ENCODE assay signal across 10 mouse cellular contexts in genomic region chr13:56132326-56132936, GRCm38 (mm10). TPM values are rescaled to one million over a fixed set of nuclear protein-coding genes. Genes with fewer than 3 reads are reported as not detected.
DNase-seq lines count a peak whose midpoint lies in the region; ATAC-seq lines count a peak whose summit lies in the region.
"Had no signal": no experiment of that assay in that cellular context is flagged by ENCODE, and none has a peak within 500 bp of the region (broad histone marks: within the 10 kb centered on the region; RNA-seq: fewer than 3 reads in every experiment).

No protein-coding gene starts in this region.

- peaks cover 39% of the 10 kb centered on the region for H3K36me3 ChIP-seq in heart, embryonic 10.5 days
- peaks cover 63% of the 10 kb centered on the region for H3K36me3 ChIP-seq in embryonic facial prominence, embryonic 10.5 days (replicated peaks)
- peaks cover 60% of the 10 kb centered on the region for H3K36me3 ChIP-seq in midbrain, embryonic 10.5 days

- WGBS in heart, embryonic 10.5 days, result 71% methylated on average over 11 of the region's 11 CpGs
- WGBS in embryonic facial prominence, embryonic 10.5 days, result 83% methylated on average over 11 of the region's 11 CpGs
- 89% methylated on average over 11 of the region's 11 CpGs for WGBS in midbrain, embryonic 10.5 days

- DNase-seq in heart, embryonic 10.5 days (ENCODE audit: low spot score), result no peak
- DNase-seq in heart, postnatal 25 days (ENCODE audit: low spot score), result no peak
- DNase-seq in 416B (ENCODE audit: low read depth), result peak; percentile 83
- no peak for DNase-seq in embryonic facial prominence, embryonic 10.5 days (ENCODE audit: low spot score)
- DNase-seq in layer of hippocampus, postnatal 14 days (ENCODE audit: low spot score in 2 of 2), result no peak
- no peak for DNase-seq in midbrain, embryonic 10.5 days (ENCODE audit: low spot score)
- no peak for DNase-seq in adrenal gland, postnatal 25 days

- H3K27ac ChIP-seq in heart, embryonic 10.5 days, result 0 out of 2 replicates have a peak overlapping the region, but pooled peaks have one; percentile 16
- no peak overlapping the region for H3K27ac ChIP-seq in embryonic facial prominence, embryonic 10.5 days (replicated peaks)
- H3K27ac ChIP-seq in midbrain, embryonic 10.5 days (replicated peaks), result no peak overlapping the region
- H3K27ac ChIP-seq: hindbrain, embryonic 12.5 days had no signal

- H3K27me3 ChIP-seq in heart, embryonic 10.5 days (ENCODE audit: insufficient read depth, poor library complexity, severe bottlenecking), result no peaks in the 10 kb centered on the region
- H3K27me3 ChIP-seq in embryonic facial prominence, embryonic 10.5 days (replicated peaks; ENCODE audit: low read depth, poor library complexity, severe bottlenecking), result no peaks in the 10 kb centered on the region
- H3K27me3 ChIP-seq in midbrain, embryonic 10.5 days (ENCODE audit: low read depth, poor library complexity, severe bottlenecking), result no peaks in the 10 kb centered on the region
- H3K27me3 ChIP-seq: hindbrain, embryonic 12.5 days had no signal

- peaks cover 43% of the 10 kb centered on the region for H3K4me1 ChIP-seq in heart, embryonic 10.5 days
- peaks cover 43% of the 10 kb centered on the region for H3K4me1 ChIP-seq in embryonic facial prominence, embryonic 10.5 days
- peaks cover 42% of the 10 kb centered on the region for H3K4me1 ChIP-seq in midbrain, embryonic 10.5 days

- no peaks in the 10 kb centered on the region for H3K9me3 ChIP-seq in heart, embryonic 10.5 days
- H3K9me3 ChIP-seq in embryonic facial prominence, embryonic 10.5 days, result peaks cover 7% of the 10 kb centered on the region; the same call in 1 of the 2 replicates
- peaks cover 11% of the 10 kb centered on the region for H3K9me3 ChIP-seq in midbrain, embryonic 10.5 days (replicated peaks)
- H3K9me3 ChIP-seq: hindbrain, embryonic 12.5 days had no signal

- H3K4me3 ChIP-seq in heart, embryonic 10.5 days, result peak overlapping the region; percentile 12; the same call in 1 of the 2 replicates
- H3K4me3 ChIP-seq in embryonic facial prominence, embryonic 10.5 days, result peak overlapping the region; percentile 87; the same call in 1 of the 2 replicates
- no peak overlapping the region for H3K4me3 ChIP-seq in midbrain, embryonic 10.5 days
- H3K4me3 ChIP-seq: hindbrain, embryonic 12.5 days; myocyte had no signal

- peak; percentile 33 for ATAC-seq in megakaryocyte progenitor cell, adult 5-6 weeks (replicated peaks; ENCODE audit: poor library complexity)

- intact Hi-C loops in heart, postnatal 25 days (cut with DNase I), result no loop called here

RNA-seq across cellular contexts. Expression of gene H2afy, which starts 3.7 kb away (rescaled TPM):
- polyA plus RNA-seq in heart, embryonic 10.5 days (2016; fragmentation: Nextera tagmentation; extraction: Ambion mirVana), result 134 and 287 TPM in 2 replicates
- 10 to 100 TPM; 50.9 to 53.9 TPM for total RNA-seq in heart, postnatal 25 days (2021)
- polyA plus RNA-seq in embryonic facial prominence, embryonic 10.5 days (2016; fragmentation: Nextera tagmentation; extraction: Ambion mirVana), result 478 and 497 TPM in 2 replicates
- 720 and 754 TPM in 2 replicates for total RNA-seq in megakaryocyte progenitor cell, adult 5-6 weeks (2015)
- total RNA-seq in megakaryocyte progenitor cell, adult 5-6 weeks (2017), result 1,515 and 1,537 TPM in 2 replicates
- total RNA-seq in layer of hippocampus, postnatal 14 days (2021), result 100 to 1,000 TPM; 127 to 133 TPM
- 526 and 546 TPM in 2 replicates for polyA plus RNA-seq in midbrain, embryonic 10.5 days (2016; fragmentation: Nextera tagmentation; extraction: Ambion mirVana)
- total RNA-seq in adrenal gland, postnatal 25 days (2021), result 128 and 133 TPM in 2 replicates

RNA-seq across cellular contexts. Expression of gene Tifab, which starts 46.3 kb away (rescaled TPM):
- 0.31 and 1.0 TPM in 2 replicates for polyA plus RNA-seq in heart, embryonic 10.5 days (2016; fragmentation: Nextera tagmentation; extraction: Ambion mirVana)
- 1 to 10 TPM; 1.3 to 1.5 TPM for total RNA-seq in heart, postnatal 25 days (2021)
- 1.3 and 1.5 TPM in 2 replicates for polyA plus RNA-seq in embryonic facial prominence, embryonic 10.5 days (2016; fragmentation: Nextera tagmentation; extraction: Ambion mirVana)
- 81.5 and 82.6 TPM in 2 replicates for total RNA-seq in megakaryocyte progenitor cell, adult 5-6 weeks (2015)
- total RNA-seq in megakaryocyte progenitor cell, adult 5-6 weeks (2017), result 99.3 and 113 TPM in 2 replicates
- 1 to 10 TPM; 1.7 to 1.8 TPM for total RNA-seq in layer of hippocampus, postnatal 14 days (2021)
- polyA plus RNA-seq in midbrain, embryonic 10.5 days (2016; fragmentation: Nextera tagmentation; extraction: Ambion mirVana), result 1.4 and 1.6 TPM in 2 replicates
- 1.1 and 1.5 TPM in 2 replicates for total RNA-seq in adrenal gland, postnatal 25 days (2021)
- polyA plus RNA-seq: myocyte had no signal

Comparison
In these comparisons a context has a peak if more than half of its experiments do, and no peak if none do; other contexts are left out.
1. RNA of gene Tifab, which starts 46.3 kb away (total RNA-seq): 81.5 to 113 TPM in megakaryocyte progenitor cell, adult 5-6 weeks; 1.7 to 1.8 TPM in layer of hippocampus, postnatal 14 days, 1.3 to 1.5 TPM in heart, postnatal 25 days and 1.1 to 1.5 TPM in adrenal gland, postnatal 25 days; every median in the first group is over 10 times any median in the second.